Comparison of ENCODE assay signal across 10 mouse cellular contexts in genomic region chr17:46519971-46520370, GRCm38 (mm10). TPM values are rescaled to one million over a fixed set of nuclear protein-coding genes. Genes with fewer than 3 reads are reported as not detected.
DNase-seq lines count a peak whose midpoint lies in the region; ATAC-seq and TF ChIP-seq lines count a peak whose summit lies in the region.
"Had no signal": no experiment of that assay in that cellular context is flagged by ENCODE, and none has a peak within 500 bp of the region (broad histone marks: within the 10 kb centered on the region; RNA-seq: fewer than 3 reads in every experiment).

No protein-coding gene starts in this region.

- H3K27ac ChIP-seq in intestine, embryonic 14.5 days (ENCODE audit: low read depth), result no peak overlapping the region
- H3K27ac ChIP-seq in intestine, postnatal 0 days (ENCODE audit: low read depth, low read length), result no peak overlapping the region
- H3K27ac ChIP-seq in ES-E14 (ENCODE audit: insufficient read depth, low read depth, low read length, poor library complexity, severe bottlenecking), result no peak overlapping the region
- H3K27ac ChIP-seq in embryonic facial prominence, embryonic 11.5 days (replicated peaks; ENCODE audit: low read depth, low read length), result no peak overlapping the region
- H3K27ac ChIP-seq in liver, embryonic 12.5 days, result no peak overlapping the region

- peak overlapping the region; percentile 45 for H3K4me2 ChIP-seq in intestine, embryonic 14.5 days (ENCODE audit: low read length)
- no peak overlapping the region; the same call in 1 of the 2 replicates for H3K4me2 ChIP-seq in intestine, postnatal 0 days (replicated peaks; ENCODE audit: low read depth)
- H3K4me2 ChIP-seq in embryonic facial prominence, embryonic 11.5 days (ENCODE audit: low read depth, low read length), result peak overlapping the region; percentile 25
- H3K4me2 ChIP-seq in liver, embryonic 12.5 days, result peak overlapping the region; percentile 30; the same call in 1 of the 2 replicates

- H3K9ac ChIP-seq in intestine, embryonic 14.5 days (ENCODE audit: low read length), result no peak overlapping the region
- no peak overlapping the region for H3K9ac ChIP-seq in intestine, postnatal 0 days (ENCODE audit: low read depth, low read length)
- H3K9ac ChIP-seq in ES-E14 (ENCODE audit: insufficient read depth, low read depth, low read length, poor library complexity, severe bottlenecking), result 0 out of 2 replicates have a peak overlapping the region, but pooled peaks have one; percentile 53
- H3K9ac ChIP-seq in embryonic facial prominence, embryonic 11.5 days (replicated peaks; ENCODE audit: low read length), result peak overlapping the region; percentile 1
- no peak overlapping the region for H3K9ac ChIP-seq in liver, embryonic 12.5 days

- no peaks in the 10 kb centered on the region for H3K36me3 ChIP-seq in intestine, embryonic 14.5 days (ENCODE audit: control insufficient read depth, insufficient read depth, low read length)
- H3K36me3 ChIP-seq in intestine, postnatal 0 days (ENCODE audit: control insufficient read depth, insufficient read depth), result no peaks in the 10 kb centered on the region
- no peaks in the 10 kb centered on the region for H3K36me3 ChIP-seq in ES-E14 (ENCODE audit: control insufficient read depth, insufficient read depth, low read length, poor library complexity, severe bottlenecking)
- no peaks in the 10 kb centered on the region for H3K36me3 ChIP-seq in embryonic facial prominence, embryonic 11.5 days (replicated peaks; ENCODE audit: control insufficient read depth, insufficient read depth, low read depth, low read length)
- no peaks in the 10 kb centered on the region for H3K36me3 ChIP-seq in liver, embryonic 12.5 days

- H3K4me1 ChIP-seq in intestine, embryonic 14.5 days (replicated peaks; ENCODE audit: control insufficient read depth, insufficient read depth, low read length), result no peaks in the 10 kb centered on the region
- no peaks in the 10 kb centered on the region for H3K4me1 ChIP-seq in intestine, postnatal 0 days (replicated peaks; ENCODE audit: control insufficient read depth, insufficient read depth, low read length)
- H3K4me1 ChIP-seq in ES-E14 (ENCODE audit: control insufficient read depth in 2 of 2, insufficient read depth in 2 of 2, low read length in 2 of 2, poor library complexity in 1 of 2), result peaks cover 0 to 5% of the 10 kb centered on the region in 2 experiments; a peak in 1 of 4 replicates
- no peaks in the 10 kb centered on the region; the same call in 1 of the 2 replicates for H3K4me1 ChIP-seq in embryonic facial prominence, embryonic 11.5 days (ENCODE audit: control insufficient read depth, insufficient read depth, low read length)
- H3K4me1 ChIP-seq in liver, embryonic 12.5 days, result 0 out of 2 replicates have a peak, but pooled peaks cover 3% of the 10 kb centered on the region

- peak overlapping the region; percentile 25 for H3K4me3 ChIP-seq in intestine, embryonic 14.5 days (ENCODE audit: low read depth, low read length)
- no peak overlapping the region for H3K4me3 ChIP-seq in intestine, postnatal 0 days (ENCODE audit: low read depth, low read length)
- H3K4me3 ChIP-seq in ES-E14 (ENCODE audit: insufficient read depth in 1 of 2, low read depth in 1 of 2, low read length in 2 of 2, poor library complexity in 1 of 2, severe bottlenecking in 1 of 2), result peak overlapping the region; percentile 60 to 61; a peak in 3 of 4 replicates
- H3K4me3 ChIP-seq in embryonic facial prominence, embryonic 11.5 days (ENCODE audit: low read depth, low read length), result peak overlapping the region; percentile 8; the same call in 1 of the 2 replicates
- H3K4me3 ChIP-seq in liver, embryonic 12.5 days, result no peak overlapping the region

- H3K27me3 ChIP-seq in intestine, embryonic 14.5 days (replicated peaks; ENCODE audit: control insufficient read depth, insufficient read depth, low read length), result peaks cover 7% of the 10 kb centered on the region; the same call in 1 of the 2 replicates
- 0 out of 2 replicates have a peak, but pooled peaks cover 6% of the 10 kb centered on the region for H3K27me3 ChIP-seq in intestine, postnatal 0 days (replicated peaks; ENCODE audit: control insufficient read depth, insufficient read depth, low read length)
- H3K27me3 ChIP-seq in embryonic facial prominence, embryonic 11.5 days (ENCODE audit: control insufficient read depth, insufficient read depth, low read length), result peaks cover 8% of the 10 kb centered on the region; the same call in 1 of the 2 replicates
- peaks cover 50% of the 10 kb centered on the region for H3K27me3 ChIP-seq in liver, embryonic 12.5 days (replicated peaks)

- 0 out of 2 replicates have a peak, but pooled peaks have one; percentile 24 for ATAC-seq in intestine, embryonic 14.5 days (replicated peaks; ENCODE audit: low FRiP score, low TSS enrichment, low read depth)
- ATAC-seq in intestine, postnatal 0 days, result no peak
- no peak for ATAC-seq in embryonic facial prominence, embryonic 11.5 days (replicated peaks; ENCODE audit: insufficient number of reproducible peaks, low FRiP score, low TSS enrichment, low read depth)
- ATAC-seq in liver, embryonic 12.5 days, result no peak
- no peak for ATAC-seq in monocyte, adult 5-6 weeks (replicated peaks; ENCODE audit: insufficient number of reproducible peaks, low FRiP score, low TSS enrichment, poor library complexity, severe bottlenecking)

- no peaks in the 10 kb centered on the region for H3K9me3 ChIP-seq in intestine, embryonic 14.5 days (ENCODE audit: control insufficient read depth, low read length)
- no peaks in the 10 kb centered on the region for H3K9me3 ChIP-seq in intestine, postnatal 0 days (ENCODE audit: control insufficient read depth)
- no peaks in the 10 kb centered on the region for H3K9me3 ChIP-seq in ES-E14 (ENCODE audit: control insufficient read depth, insufficient read depth, low read depth, low read length)
- no peaks in the 10 kb centered on the region for H3K9me3 ChIP-seq in embryonic facial prominence, embryonic 11.5 days (replicated peaks; ENCODE audit: control insufficient read depth, low read length)
- H3K9me3 ChIP-seq in liver, embryonic 12.5 days (replicated peaks), result no peaks in the 10 kb centered on the region

- 59% methylated on average over 10 of the region's 10 CpGs for WGBS in intestine, embryonic 14.5 days
- 55% methylated on average over 10 of the region's 10 CpGs for WGBS in intestine, postnatal 0 days
- 53% methylated on average over 10 of the region's 10 CpGs for WGBS in embryonic facial prominence, embryonic 11.5 days
- WGBS in liver, embryonic 12.5 days (ENCODE audit: insufficient replicate concordance), result 43% methylated on average over 10 of the region's 10 CpGs

- no peak for TF ChIP-seq CTCF in intestine, postnatal 0 days (IDR thresholded peaks at IDR 0.05; ENCODE audit: low read depth)

- in situ Hi-C loops in ES-E14 (cut with MboI; ENCODE audit: low sequenced_read_pairs in 2 of 2, unreplicated experiment in 2 of 2), result no loop called here

- no peak for DNase-seq in intestine, embryonic 14.5 days (ENCODE audit: low spot score)
- DNase-seq in ES-E14 (ENCODE audit: low read depth, low spot score), result no peak
- no peak for DNase-seq in embryonic facial prominence, embryonic 11.5 days (ENCODE audit: low spot score)
- DNase-seq in layer of hippocampus, adult 9-10 months (ENCODE audit: low spot score), result no peak
- DNase-seq in spleen, postnatal 14 days (ENCODE audit: low spot score in 2 of 2), result no peak
- DNase-seq: adrenal gland, postnatal 10 days; cerebellum, adult 18-20 months had no signal

TF ChIP-seq in ES-E14, 5 proteins besides CTCF, POLR2A, EP300 and RAD21:
- TF ChIP-seq ZC3H11A (IDR thresholded peaks at IDR 0.05; ENCODE audit: borderline replicate concordance, low read depth, low read length), result no peak
- TF ChIP-seq CHD2 (IDR thresholded peaks at IDR 0.05; ENCODE audit: low read depth, low read length), result no peak

RNA-seq across cellular contexts. Expression of gene Dnph1, which starts 23.5 kb away (rescaled TPM):
- polyA plus RNA-seq in intestine, embryonic 14.5 days (2014; fragmentation: Nextera tagmentation; extraction: Ambion mirVana), result 58.4 and 64.4 TPM in 2 replicates
- 10.9 and 11.1 TPM in 2 replicates for polyA plus RNA-seq in intestine, postnatal 0 days (2015; fragmentation: Nextera tagmentation; extraction: Ambion mirVana)
- 44.1 and 48.2 TPM in 2 replicates for total RNA-seq in ES-E14 (2012; rRNA removed)
- polyA plus RNA-seq in embryonic facial prominence, embryonic 11.5 days (2014; fragmentation: Nextera tagmentation; extraction: Ambion mirVana), result 65.9 and 74.9 TPM in 2 replicates
- polyA plus RNA-seq in liver, embryonic 12.5 days (2016; fragmentation: Nextera tagmentation; extraction: Ambion mirVana), result 38.5 and 39.3 TPM in 2 replicates
- not detected in 3 replicates for total RNA-seq in monocyte, adult 5-6 weeks (2017)

RNA-seq across cellular contexts. Expression of gene Cul9, which starts 26.2 kb away (rescaled TPM):
- polyA plus RNA-seq in intestine, embryonic 14.5 days (2014; fragmentation: Nextera tagmentation; extraction: Ambion mirVana), result 3.8 and 3.9 TPM in 2 replicates
- polyA plus RNA-seq in intestine, postnatal 0 days (2015; fragmentation: Nextera tagmentation; extraction: Ambion mirVana), result 1.3 and 2.0 TPM in 2 replicates
- total RNA-seq in ES-E14 (2012; rRNA removed), result 1.8 and 4.5 TPM in 2 replicates
- 3.5 and 3.7 TPM in 2 replicates for polyA plus RNA-seq in embryonic facial prominence, embryonic 11.5 days (2014; fragmentation: Nextera tagmentation; extraction: Ambion mirVana)
- 0.69 and 0.93 TPM in 2 replicates for polyA plus RNA-seq in liver, embryonic 12.5 days (2016; fragmentation: Nextera tagmentation; extraction: Ambion mirVana)
- 4.4 to 7.6 TPM (median 4.9 TPM) in 3 replicates for total RNA-seq in monocyte, adult 5-6 weeks (2017)

RNA-seq across cellular contexts. Expression of gene Ttbk1, which starts 32.5 kb away (rescaled TPM):
- 0.32 and 0.39 TPM in 2 replicates for polyA plus RNA-seq in intestine, embryonic 14.5 days (2014; fragmentation: Nextera tagmentation; extraction: Ambion mirVana)
- 0.09 and 0.16 TPM in 2 replicates for polyA plus RNA-seq in intestine, postnatal 0 days (2015; fragmentation: Nextera tagmentation; extraction: Ambion mirVana)
- total RNA-seq in ES-E14 (2012; rRNA removed), result 0.98 and 1.2 TPM in 2 replicates
- 0.38 and 0.63 TPM in 2 replicates for polyA plus RNA-seq in embryonic facial prominence, embryonic 11.5 days (2014; fragmentation: Nextera tagmentation; extraction: Ambion mirVana)
- polyA plus RNA-seq in liver, embryonic 12.5 days (2016; fragmentation: Nextera tagmentation; extraction: Ambion mirVana), result 0.02 and 0.11 TPM in 2 replicates
- total RNA-seq in monocyte, adult 5-6 weeks (2017), result under 0.01 to 0.58 TPM (median 0.48 TPM) in 3 replicates

RNA-seq across cellular contexts. Expression of gene Srf, which starts 36.0 kb away (rescaled TPM):
- polyA plus RNA-seq in intestine, embryonic 14.5 days (2014; fragmentation: Nextera tagmentation; extraction: Ambion mirVana), result 11.9 and 12.4 TPM in 2 replicates
- 5.1 and 5.2 TPM in 2 replicates for polyA plus RNA-seq in intestine, postnatal 0 days (2015; fragmentation: Nextera tagmentation; extraction: Ambion mirVana)
- total RNA-seq in ES-E14 (2012; rRNA removed), result 65.2 and 75.6 TPM in 2 replicates
- 6.4 and 11.1 TPM in 2 replicates for polyA plus RNA-seq in embryonic facial prominence, embryonic 11.5 days (2014; fragmentation: Nextera tagmentation; extraction: Ambion mirVana)
- polyA plus RNA-seq in liver, embryonic 12.5 days (2016; fragmentation: Nextera tagmentation; extraction: Ambion mirVana), result 6.6 and 6.8 TPM in 2 replicates
- 24.8 to 46.0 TPM (median 36.6 TPM) in 3 replicates for total RNA-seq in monocyte, adult 5-6 weeks (2017)

Comparison
In these comparisons a context has a peak if more than half of its experiments do, and no peak if none do; other contexts are left out.
1. H3K4me3 ChIP-seq: peak in intestine, embryonic 14.5 days (single experiment), ES-E14 (2 of 2) and embryonic facial prominence, embryonic 11.5 days (single experiment); none in intestine, postnatal 0 days (single experiment) and liver, embryonic 12.5 days (single experiment).
2. H3K9ac ChIP-seq: peak in ES-E14 (single experiment) and embryonic facial prominence, embryonic 11.5 days (single experiment); none in intestine, embryonic 14.5 days (single experiment), intestine, postnatal 0 days (single experiment) and liver, embryonic 12.5 days (single experiment).